Mouse (Mus musculus) 3T3-L1 (cell line): ENCODE measurements at regions not wholly inside any gene's neighbourhood (a gene's known extent, or its start where the extent isn't known, plus 50 kb on each side); places are given as distances from the start of the nearest gene placed in this dataset.

Experiments used
- DNase-seq: peaks from one replicate; pipeline ENCODE4 v3.0.0-alpha.2; 2015; ENCODE audit warnings: low read depth, low spot score

DNA sequence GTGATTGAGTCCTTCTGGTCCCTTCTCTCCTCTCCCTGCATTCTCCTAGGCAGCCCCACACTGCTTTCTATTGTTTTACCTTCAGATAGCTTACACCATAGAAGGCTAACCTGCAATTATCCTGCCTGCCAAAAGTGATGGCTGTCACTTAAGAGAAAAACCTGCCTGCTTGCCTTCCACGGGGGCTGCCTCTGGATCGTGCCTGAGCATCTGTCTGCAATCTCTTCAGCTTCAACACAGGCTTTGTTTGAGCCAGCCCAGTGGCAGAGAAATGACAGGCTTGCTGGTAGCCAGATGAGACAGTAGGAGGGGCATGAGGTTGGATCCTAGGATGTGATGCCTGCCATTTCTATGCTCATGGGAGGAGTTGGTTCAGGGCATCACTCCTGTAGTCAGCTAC lies 345.2 kb upstream of the Tshz3 start:
- DNase-seq = no peak

DNA sequence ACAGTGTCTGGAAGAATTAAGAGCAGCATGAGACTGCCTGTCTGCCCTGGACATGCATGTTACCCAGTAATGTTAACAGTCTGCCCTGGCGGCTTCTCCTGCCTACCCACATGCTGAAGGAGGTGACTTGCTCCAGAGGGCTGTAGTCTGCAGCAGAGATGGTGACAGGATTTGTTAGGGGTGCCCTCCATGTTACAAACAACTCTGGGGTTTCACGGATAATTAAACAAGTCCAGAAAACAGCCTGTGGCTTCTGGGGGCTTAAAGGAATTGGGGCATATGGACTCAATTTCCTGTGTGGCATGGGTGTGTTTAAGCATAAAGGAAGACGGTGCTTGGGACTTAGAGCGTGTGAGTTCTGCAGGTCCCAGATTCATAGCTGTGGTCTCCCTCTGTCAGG lies 347.3 kb upstream of the Tshz3 start:
- DNase-seq = no peak

DNA sequence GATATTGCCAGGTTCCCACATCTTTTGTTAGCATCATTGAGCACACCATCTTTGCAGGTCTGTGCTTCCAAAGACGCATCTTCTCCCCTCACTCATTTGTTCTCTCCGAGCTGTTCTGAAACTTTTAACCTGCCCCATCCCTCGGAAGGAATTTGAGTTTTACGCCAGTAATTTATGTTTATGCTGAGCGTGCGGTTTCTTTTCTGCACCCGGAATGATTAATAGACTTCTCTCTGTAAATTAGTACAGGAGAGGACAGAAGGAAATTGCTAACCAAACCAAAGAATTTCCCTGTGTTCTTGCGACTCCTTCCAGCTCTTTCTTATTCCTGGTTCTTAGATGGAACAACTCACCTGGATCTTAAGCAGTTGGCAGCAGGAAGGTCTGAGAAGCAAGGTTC lies 349.7 kb upstream of the Tshz3 start:
- no peak for DNase-seq

DNA sequence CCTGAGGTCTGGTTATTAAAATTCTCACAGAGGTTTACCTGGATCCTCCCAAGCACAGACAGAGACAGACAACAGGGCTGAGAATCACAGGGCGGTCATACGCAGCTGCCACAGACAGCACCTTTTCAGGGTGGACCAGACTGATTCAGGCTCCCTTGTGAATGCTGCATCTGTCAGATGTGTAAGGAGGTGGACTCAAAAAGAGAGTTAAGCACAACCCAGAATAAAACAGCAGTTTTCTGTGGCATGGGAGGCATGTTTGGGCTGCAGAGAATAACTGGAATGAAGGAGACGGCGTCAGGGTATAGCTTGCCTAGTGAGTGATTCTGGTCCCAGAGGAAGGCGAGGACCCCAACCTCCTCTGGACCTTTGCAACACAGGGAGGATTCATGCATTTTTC lies 363.1 kb upstream of the Tshz3 start:
- no peak for DNase-seq

DNA sequence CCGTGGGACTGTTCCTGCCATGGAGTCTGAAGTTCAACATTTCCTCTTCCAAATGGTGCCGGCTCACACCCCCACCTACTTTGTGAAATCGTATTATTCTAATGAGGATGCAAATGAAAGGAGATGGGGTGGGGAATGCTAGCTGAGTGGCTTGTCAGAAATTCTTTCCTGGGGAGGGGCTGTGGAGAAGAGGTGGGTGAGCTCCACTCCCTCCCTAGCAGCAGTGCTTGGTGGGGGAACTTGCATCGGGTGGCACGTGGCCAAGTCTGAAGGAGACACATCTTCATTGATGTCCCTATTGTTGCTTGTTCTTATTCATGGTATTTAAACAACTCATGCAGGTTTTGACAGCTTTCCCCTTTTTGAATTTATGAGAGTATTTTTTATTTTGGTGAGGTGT lies 363.8 kb upstream of the Tshz3 start:
- DNase-seq = no peak

DNA sequence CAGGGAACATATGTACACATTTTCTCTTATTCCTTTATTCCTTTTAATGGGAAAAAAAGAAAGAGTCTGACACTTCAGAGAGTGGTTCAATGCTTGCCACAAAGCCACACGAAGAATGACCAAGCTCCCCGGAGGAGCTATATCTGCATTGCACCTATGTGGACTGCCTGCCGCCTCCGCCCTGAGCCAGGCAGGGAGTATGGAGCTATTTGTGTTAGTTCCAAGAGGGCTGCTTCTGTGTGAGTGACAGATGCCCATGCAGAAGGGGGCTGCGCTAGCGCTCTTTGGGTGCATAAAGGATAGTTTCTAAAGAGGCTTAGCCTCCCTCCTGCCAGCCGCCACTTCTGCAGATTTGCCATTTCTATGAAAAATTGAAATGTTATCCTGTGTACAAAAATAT lies 365.3 kb upstream of the Tshz3 start:
- no peak for DNase-seq

DNA sequence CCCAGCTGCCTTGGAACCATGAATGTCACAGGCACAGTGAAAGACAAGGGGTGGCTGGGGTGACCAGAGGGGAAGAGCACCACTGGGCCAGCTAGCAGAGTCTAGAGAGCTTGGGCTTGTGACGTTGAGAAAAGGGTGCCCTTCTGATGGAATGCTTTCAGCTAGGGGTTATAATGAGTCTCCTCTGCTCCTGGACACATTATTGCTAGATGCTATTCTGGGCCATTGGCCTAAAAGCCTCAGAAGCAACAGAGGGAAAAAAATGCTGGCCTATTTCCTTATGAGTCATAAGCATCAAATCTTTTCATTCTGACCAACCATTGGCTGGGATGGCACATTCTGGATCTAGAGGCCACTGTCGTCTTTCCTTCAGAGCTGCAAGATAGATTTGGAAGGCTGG lies 369.8 kb upstream of the Tshz3 start:
- DNase-seq = no peak

DNA sequence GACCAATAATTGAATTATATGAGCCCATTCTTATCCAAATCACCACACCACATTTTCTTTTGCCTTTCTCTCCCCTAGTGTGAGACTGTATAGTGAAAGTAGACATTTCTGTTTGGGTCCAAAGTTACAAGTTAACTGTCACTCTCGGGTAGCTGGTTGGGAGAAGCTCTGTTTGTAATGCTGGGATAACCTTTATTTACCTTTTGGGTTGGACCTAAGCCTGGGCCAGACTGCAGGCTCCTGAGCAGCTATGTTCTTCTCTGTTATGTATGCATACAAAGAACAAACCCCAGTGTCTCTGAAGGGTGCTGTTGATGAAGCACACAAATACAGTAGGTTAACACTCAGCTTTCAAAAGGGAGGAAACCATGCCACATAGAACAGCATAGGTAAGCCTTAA lies 373.9 kb upstream of the Tshz3 start:
- DNase-seq = no peak

DNA sequence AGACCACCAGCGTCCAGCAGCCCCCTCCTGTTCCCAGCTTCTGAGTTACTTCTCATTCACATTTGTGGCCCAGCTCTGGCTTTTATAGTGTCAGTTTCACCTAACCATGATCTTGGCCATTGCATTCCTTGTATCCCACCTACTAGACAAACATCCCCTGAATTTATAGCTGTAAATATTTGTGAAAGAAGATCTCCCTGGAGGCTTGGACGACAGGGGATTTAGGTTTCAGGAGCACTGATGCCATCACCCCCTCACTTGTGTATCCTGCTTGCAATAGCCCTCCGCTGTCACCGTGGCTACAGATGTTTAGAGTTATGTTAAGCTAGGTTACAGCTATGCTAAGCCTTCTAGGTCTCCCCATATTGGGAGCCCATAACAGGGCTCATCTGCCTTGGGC lies 375.7 kb upstream of the Tshz3 start:
- DNase-seq = no peak

DNA sequence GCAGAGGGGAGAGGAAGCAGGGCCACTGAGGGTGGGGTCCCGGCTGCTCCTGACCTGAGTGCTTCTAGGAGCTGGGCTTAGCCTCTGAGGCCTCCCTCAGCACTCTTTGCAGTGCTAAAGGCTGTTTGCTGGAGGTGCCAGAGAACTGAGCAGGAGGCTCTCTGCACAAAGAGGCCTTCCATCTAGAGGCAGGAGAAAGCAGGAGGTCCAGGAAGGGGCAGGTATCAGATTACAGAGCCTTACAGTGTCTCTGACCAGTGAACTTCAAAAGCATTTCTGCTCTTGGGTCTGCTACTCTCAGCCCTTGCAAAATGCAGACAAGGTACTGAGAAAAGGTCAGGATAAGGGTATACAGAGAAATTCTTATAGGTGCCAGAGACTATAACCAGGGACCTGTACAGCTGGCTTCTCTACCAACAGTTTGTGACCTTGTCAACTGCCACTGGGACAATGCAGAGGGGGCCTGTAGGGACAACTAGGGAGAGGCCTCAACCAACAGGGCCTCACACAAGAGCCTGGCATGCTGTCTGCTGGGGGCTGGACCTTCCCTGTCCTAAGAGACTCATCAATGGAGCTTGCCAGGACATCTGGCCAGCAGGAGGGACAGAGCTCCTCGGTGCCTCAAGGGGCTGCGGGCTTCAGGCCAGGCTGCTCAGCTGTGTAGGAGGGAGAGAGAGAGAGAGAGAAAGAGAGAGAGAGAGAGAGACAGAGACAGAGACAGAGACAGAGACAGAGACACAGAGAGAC lies 380.3 kb upstream of the Tshz3 start:
- DNase-seq = no peak

DNA sequence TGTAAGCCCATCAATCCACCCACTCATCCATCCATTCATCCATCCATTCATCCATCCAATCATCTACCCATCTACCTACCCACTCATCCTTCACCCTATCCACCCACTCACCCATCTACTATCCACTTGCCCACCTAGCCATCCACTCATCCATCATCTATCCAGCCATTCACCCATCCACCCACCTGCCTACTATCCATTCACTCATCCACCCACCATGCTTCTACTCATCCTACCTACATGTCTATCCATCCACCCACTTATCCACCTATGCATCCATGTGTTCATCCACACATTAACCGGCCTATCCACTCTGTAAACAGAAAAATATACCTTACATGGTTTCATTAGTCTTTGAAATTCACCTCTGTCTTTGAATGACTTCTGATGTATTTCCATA lies 384.2 kb upstream of the Tshz3 start:
- DNase-seq = no peak

DNA sequence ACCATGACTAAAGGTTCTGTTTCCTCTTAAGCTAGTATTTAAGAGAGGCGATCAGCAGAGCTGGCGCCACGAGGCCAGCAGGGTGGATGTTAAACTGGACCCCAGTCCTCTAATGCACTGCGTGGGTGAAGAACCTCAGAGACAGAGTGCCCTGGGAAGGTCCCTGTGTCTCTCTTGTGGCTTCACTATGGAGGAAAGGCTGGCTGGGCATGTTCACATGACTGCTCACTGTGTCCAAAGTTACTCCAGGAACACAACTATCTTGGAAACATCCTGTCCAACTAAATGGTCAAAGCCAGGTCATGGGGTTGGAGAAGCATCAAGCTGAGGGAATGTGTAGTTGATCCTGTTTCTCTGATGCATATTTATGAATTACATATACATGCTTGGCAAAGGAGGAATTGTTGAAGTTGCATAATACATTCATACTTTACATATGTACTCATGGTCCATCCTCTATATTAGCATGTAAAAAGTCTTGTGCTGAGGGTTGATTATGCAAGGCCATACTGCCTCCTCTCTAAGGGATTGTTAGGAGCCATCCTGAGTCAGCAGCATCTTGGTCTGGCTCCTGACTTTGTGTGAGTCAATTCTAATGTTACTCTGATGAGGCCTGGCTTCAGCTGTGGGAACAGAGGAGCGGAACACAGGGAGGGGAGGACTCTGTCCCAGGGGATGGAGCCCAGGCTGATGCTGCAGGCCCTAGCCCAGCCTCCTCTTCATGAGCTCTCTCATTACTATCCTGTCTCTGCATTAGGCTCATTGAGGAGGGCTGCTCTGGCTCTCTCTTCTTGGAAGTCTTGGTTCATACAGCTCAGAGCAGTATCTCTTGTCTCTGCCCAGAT lies 387.9 kb upstream of the Tshz3 start:
- no peak for DNase-seq

DNA sequence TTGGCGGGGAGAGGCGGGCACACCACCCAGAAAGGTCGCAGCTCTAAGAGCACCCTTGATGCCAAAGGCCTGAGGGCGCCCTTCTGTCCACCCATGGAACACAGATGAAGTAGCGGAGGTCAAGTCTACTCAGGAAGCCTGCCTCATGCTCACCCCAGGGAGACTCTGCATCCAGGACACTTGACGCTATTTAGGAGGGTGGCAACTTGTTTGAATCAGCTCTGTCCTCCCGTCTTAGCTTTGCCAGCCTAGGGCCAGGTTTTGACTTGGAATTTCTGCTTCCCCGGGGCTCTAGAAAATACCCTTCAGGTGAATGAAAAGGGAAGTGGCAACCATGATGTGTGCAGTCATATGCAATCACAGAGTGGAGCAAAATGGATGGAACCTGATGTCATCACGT lies 389.2 kb upstream of the Tshz3 start:
- DNase-seq = no peak

DNA sequence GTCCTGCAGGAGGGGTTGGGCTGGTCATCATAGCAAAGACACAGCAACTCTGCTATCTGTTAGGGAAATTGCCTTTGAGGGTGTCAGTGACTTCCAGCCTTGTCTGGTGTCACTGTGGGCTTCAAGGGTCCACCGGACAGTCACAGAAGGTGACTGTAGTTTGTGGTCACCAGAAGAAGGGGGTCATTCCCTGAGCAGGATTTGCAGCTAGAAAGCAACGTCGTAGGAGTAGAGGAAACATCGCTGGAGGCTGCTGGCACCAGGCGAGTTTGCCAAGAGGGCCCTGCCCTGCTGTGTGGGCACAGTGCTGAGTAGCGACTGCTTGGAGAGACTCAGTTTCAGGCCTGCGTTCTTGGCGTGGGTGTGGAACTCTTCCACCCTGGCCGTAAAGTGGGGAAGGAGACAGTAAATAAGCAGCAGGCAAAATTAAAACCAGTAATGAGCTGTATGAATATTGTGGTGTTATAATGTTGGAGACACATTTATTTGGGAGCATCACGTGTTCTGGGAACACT lies 389.8 kb upstream of the Tshz3 start:
- no peak for DNase-seq

DNA sequence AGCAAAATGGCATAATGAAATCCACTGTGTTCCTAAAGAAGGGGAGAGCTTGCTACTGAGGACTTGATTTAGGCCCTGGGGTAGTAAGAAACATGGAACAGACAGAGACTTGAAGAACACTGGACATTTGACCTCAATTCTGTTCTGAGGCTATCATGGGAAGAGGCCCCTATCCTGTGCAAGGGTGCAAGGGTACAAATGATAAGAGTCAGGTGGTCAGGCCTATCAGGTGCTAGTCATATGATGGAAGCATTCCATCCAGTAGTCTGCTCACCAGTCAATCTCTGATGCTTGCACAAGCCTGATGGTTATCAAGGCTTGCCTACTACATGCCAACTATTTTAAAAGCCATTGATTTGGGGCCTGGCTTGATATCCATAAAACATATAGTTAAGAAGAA lies 420.6 kb upstream of the Tshz3 start:
- DNase-seq = no peak

DNA sequence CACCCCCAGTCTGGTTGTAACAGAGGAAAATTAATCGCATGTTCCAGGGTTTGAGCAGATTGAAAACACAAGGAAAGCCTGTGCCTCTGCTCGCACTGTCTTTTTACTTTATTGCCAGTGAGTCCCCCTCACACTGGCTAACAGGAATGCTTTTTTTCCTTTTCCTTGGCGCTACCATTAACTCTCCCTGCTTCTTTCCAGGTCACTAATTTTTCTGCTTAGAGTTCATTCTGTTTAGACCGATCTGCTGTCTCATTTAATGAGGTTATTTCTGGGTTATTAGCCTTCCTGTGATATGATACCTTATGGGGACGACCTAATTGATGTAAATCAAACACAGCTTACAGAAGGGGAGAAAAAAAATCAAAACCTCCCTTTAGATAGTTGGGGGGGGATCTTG lies 429.0 kb upstream of the Tshz3 start:
- no peak for DNase-seq

DNA sequence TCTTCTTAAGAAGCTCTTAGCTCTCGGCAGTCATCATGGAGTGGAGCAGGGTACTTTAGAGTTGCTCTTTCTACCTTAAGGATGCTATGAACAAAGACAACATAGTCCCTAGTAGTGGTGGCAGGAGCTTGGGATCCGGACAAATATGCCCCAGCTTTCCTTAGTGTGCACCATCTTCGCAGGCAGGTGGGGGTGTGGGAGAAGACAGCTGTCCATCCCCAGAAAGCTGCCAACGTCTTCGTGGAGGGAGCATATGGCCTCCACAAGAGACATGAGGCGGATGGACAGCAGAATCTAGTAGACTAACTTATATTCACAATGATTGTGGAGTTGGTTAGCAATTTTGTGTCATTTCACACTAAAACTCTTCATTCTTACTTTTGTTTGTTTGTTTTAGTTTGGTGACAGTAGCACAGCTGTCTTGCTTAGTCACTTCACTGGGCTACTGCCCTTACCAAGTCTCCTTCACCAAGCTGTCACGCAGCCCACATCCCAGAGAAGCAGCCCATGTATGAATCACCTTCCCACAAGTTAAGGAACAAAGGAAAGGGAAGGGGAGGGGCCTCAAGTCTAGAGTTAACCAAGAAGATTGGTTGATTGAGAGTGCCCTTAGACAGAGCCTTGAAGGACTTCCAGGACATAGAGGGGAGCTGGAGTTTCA lies 432.6 kb upstream of the Tshz3 start:
- DNase-seq = no peak

DNA sequence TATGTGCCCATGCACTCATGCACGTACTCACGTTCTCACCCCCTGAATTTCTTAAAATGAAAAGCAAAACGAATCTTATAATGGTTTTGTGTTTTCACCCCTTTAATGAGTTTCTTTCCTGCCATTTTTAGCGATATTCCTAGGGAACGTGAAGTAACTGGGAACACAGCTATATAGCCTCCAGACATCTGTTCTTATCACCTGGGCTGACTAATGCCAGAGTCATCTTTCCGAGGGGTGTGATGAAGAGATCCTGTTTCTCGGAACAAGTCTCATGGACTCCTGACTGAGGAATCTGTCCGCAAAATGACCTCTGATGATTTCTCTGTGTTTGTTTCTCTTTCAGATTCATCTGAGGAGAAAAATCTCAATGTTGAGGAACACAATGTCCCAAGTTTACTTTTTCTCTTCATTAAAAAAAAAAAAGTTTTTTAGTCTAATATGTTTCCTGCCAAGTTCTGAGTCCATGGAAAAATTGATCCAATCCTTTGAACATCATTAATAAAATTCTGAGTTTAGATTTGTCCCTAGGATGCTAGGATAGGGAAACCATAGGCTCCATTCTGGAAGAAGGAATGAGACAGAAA lies 435.7 kb upstream of the Tshz3 start:
- no peak for DNase-seq

DNA sequence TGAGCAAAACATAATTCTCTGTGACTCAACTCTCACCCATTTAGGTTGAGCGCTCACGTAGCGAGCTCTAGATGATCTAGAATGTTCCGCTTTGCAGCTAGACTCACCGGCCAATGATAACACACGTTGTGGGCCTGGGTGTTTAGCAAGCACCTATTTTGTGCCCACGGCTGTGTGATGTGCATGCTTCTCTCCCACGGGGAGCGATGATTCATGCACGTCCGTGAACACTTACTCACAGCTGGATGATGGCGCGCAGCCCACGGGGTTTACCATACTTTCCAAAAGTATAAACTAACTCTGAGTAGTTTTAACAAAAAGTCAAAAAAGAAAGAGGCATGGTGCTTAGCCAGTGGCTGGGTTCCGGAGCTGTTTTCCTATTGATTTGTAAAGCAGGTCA lies 440.8 kb upstream of the Tshz3 start:
- DNase-seq = no peak

DNA sequence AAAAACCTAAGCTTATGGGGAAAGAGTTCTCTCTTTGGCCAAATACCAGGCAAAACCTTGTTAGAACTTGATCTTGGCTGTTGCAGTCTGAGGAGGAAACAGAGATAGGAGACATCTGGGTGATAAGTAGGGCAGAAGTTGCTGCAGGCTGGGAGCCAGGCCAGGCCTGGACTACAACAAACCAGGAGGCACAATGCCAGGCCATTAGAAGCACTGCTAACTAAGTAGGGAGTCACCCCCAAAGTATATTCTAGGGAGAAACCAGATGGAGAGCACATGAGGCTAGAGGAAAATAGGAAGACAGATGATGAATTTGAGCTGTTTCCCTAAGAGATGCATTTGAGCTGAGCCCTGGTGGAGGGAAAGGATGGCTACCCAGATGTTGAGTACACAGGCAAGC lies 444.6 kb upstream of the Zfp507 start:
- DNase-seq = no peak

DNA sequence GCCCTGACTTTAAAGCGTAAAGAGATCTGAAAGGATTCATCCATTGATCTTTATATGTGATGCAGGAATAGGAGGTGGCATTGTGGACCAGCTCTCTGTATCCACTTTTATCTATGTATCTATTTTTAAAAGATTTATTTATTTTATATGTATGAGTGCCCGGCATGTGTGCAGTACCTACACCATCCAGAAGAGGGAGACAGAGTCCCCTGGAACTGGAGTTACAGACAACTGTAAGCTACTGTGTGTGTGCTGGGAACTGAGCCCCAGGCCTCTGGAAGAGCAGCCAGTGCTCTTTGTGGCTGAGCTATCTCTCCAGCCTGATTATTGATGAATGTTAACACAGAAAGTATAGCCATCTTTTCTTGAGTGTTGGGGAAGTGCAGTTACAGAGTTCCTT lies 433.9 kb upstream of the Zfp507 start:
- peak; percentile 1 for DNase-seq

DNA sequence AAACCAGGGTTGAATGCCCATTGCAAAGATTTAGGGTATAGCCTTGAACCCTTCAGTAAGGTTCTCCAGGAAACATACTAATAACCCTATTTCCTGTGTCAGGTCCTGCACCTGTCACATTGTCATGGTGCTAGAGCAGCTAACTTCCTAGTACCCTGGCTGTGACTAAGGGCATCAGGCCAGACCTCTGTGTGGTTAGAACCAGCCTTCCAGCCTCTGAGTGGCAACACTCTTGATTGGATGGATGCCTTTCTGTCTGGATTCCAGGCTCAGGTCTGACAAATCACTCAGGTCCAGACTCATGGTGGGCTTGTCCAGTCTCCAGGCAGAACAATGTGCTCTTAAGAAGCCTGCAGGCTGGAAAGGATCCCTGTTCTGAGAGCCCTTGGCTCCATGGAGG lies 426.2 kb upstream of the Zfp507 start:
- no peak for DNase-seq
